9 mouse cellular contexts compared by ENCODE assay signal in the genomic region with DNA sequence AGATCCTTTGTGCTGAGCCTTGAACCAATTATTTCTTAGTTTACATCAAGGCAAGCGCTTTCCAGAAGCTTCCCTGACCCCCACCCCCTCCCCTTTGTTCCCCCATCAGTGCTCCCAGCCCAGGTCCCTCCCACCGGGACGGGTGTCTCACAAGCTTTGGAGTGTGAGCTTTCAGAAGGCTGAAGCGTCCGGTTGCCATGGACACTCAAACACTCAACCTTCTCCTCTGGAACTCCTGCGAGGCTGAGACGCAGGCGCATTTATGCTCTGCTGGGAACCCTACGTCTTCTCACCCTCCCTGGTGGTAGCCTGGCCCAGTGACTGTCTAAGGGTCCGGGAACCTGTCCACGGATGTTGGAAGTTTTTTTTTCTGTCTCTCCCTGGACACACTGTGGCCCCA. TPM values are rescaled to one million over a fixed set of nuclear protein-coding genes. Genes with fewer than 3 reads are reported as not detected.
DNase-seq lines count a peak whose midpoint lies in the region; ATAC-seq and TF ChIP-seq lines count a peak whose summit lies in the region.
"Had no signal": no experiment of that assay in that cellular context is flagged by ENCODE, and none has a peak within 500 bp of the region (broad histone marks: within the 10 kb centered on the region; RNA-seq: fewer than 3 reads in every experiment).

Gene 4430402I18Rik (minus strand): TSS at position 149 of the 400 bp plus-strand sequence.

- no peaks in the 10 kb centered on the region for H3K36me3 ChIP-seq in testis, adult 2 months (ENCODE audit: control insufficient read depth, insufficient read depth, low read length)
- 0 out of 2 replicates have a peak, but pooled peaks cover 3% of the 10 kb centered on the region for H3K36me3 ChIP-seq in heart, embryonic 13.5 days
- H3K36me3 ChIP-seq in lung, embryonic 15.5 days: no peaks in the 10 kb centered on the region

- ATAC-seq in heart, embryonic 13.5 days (ENCODE audit: extremely low read depth, insufficient number of reproducible peaks, low FRiP score, low TSS enrichment): no peak
- peak; percentile 58; the same call in 1 of the 2 replicates for ATAC-seq in lung, embryonic 15.5 days (ENCODE audit: borderline replicate concordance, extremely low read depth, low FRiP score, low TSS enrichment)
- ATAC-seq: Patski had no signal

- 8% methylated on average over 11 of the region's 11 CpGs for WGBS in heart, embryonic 13.5 days
- WGBS in lung, embryonic 15.5 days: 6% methylated on average over 11 of the region's 11 CpGs

- H3K4me2 ChIP-seq in heart, embryonic 13.5 days: peak within 1 kb of the TSS; percentile 38; the same call in 1 of the 2 replicates
- H3K4me2 ChIP-seq in lung, embryonic 15.5 days: no peak within 1 kb of the TSS; the same call in 1 of the 2 replicates

- peak; percentile 77; the same call in 1 of the 2 replicates for TF ChIP-seq POLR2A in testis, adult 2 months (IDR thresholded peaks at IDR 0.05; ENCODE audit: control insufficient read depth, low read depth, low read length)

- no peak for TF ChIP-seq CTCF in testis, adult 2 months (IDR thresholded peaks at IDR 0.05; ENCODE audit: control insufficient read depth, insufficient read depth, insufficient replicate concordance, low read depth, low read length)

- peaks cover 9% of the 10 kb centered on the region for H3K4me1 ChIP-seq in testis, adult 2 months (ENCODE audit: control insufficient read depth, insufficient read depth, low read length)
- peaks cover 38% of the 10 kb centered on the region for H3K4me1 ChIP-seq in heart, embryonic 13.5 days
- H3K4me1 ChIP-seq in lung, embryonic 15.5 days: peaks cover 16% of the 10 kb centered on the region

- peak within 1 kb of the TSS; percentile 74 for H3K4me3 ChIP-seq in testis, adult 2 months (ENCODE audit: control insufficient read depth, low read depth, low read length)
- H3K4me3 ChIP-seq in heart, embryonic 13.5 days: no peak within 1 kb of the TSS
- no peak within 1 kb of the TSS for H3K4me3 ChIP-seq in lung, embryonic 15.5 days

- no peak for DNase-seq in testis, postnatal 10 days (ENCODE audit: low spot score)
- peak; percentile 49 for DNase-seq in right cerebral cortex, postnatal 14 days
- DNase-seq in urinary bladder, adult 2 months (ENCODE audit: low spot score): no peak
- no peak for DNase-seq in kidney, postnatal 36 days
- DNase-seq in cerebellum, postnatal 4 days (ENCODE audit: low spot score in 2 of 2): no peak

- no peaks in the 10 kb centered on the region for H3K27me3 ChIP-seq in testis, adult 2 months (ENCODE audit: control insufficient read depth, insufficient read depth, low read length)
- H3K27me3 ChIP-seq in heart, embryonic 13.5 days (replicated peaks): no peaks in the 10 kb centered on the region
- H3K27me3 ChIP-seq in lung, embryonic 15.5 days: no peaks in the 10 kb centered on the region

- H3K9me3 ChIP-seq in heart, embryonic 13.5 days: no peaks in the 10 kb centered on the region
- no peaks in the 10 kb centered on the region for H3K9me3 ChIP-seq in lung, embryonic 15.5 days

- no peak within 1 kb of the TSS for H3K27ac ChIP-seq in testis, adult 2 months (ENCODE audit: control insufficient read depth, insufficient read depth, low read depth, low read length)
- H3K27ac ChIP-seq in heart, embryonic 13.5 days (replicated peaks): no peak within 1 kb of the TSS
- no peak within 1 kb of the TSS for H3K27ac ChIP-seq in lung, embryonic 15.5 days

- no peak within 1 kb of the TSS for H3K9ac ChIP-seq in heart, embryonic 13.5 days
- H3K9ac ChIP-seq in lung, embryonic 15.5 days: no peak within 1 kb of the TSS

RNA-seq across cellular contexts. Expression of gene 4430402I18Rik, which starts in this region (rescaled TPM):
- 190 and 233 TPM in 2 replicates for polyA plus RNA-seq in testis, adult 2 months (2012; rRNA removed)
- polyA plus RNA-seq in heart, embryonic 13.5 days (2015; fragmentation: Nextera tagmentation; extraction: Ambion mirVana): 5.3 and 6.8 TPM in 2 replicates
- 1.9 and 3.2 TPM in 2 replicates for polyA plus RNA-seq in lung, embryonic 15.5 days (2015; fragmentation: Nextera tagmentation; extraction: Ambion mirVana)
- polyA plus RNA-seq in urinary bladder, adult 2 months (2012; rRNA removed): 3.1 and 3.2 TPM in 2 replicates

Comparison
In these comparisons a context has a peak if more than half of its experiments do, and no peak if none do; other contexts are left out.
1. RNA of gene 4430402I18Rik (polyA plus RNA-seq): 190 to 233 TPM in testis, adult 2 months; 5.3 to 6.8 TPM in heart, embryonic 13.5 days, 1.9 to 3.2 TPM in lung, embryonic 15.5 days and 3.1 to 3.2 TPM in urinary bladder, adult 2 months; every median in the first group is over 10 times any median in the second.